Mouse (Mus musculus) liver, postnatal 0 days (tissue): Measurements from ENCODE around the gene Gpr39. TPM values are rescaled to one million over a fixed set of nuclear protein-coding genes. Genes with fewer than 3 reads are reported as not detected.

Experiments used
- ATAC-seq: fragments of 200-750 bp; cut with Nextera tagmentation; 2 replicates; pipeline ENCODE4 v1.8.0; 2017; ENCODE audit warnings: mild to moderate bottlenecking, moderate library complexity
- DNase-seq: peaks from one replicate; pipeline ENCODE4 v3.0.0-alpha.2; 2016
- H3K27ac ChIP-seq: fragments of 300-500 bp; sonication (generic); 2 replicates; pipeline ENCODE4 v1.5.1; 2014; ENCODE audit warnings: antibody characterized with exemption, moderate library complexity, mild to moderate bottlenecking, low read depth
- H3K27me3 ChIP-seq: fragments of 300-500 bp; sonication (generic); 2 replicates; pipeline ENCODE4 v1.6.1; 2014; ENCODE audit warnings: low read length, control low read depth, mixed read lengths; ENCODE audit not compliant: insufficient read depth
- H3K36me3 ChIP-seq: fragments of 300-500 bp; sonication (generic); replicated peaks from 2 replicates; pipeline ENCODE4 v1.6.1; 2014; ENCODE audit warnings: mild to moderate bottlenecking, control low read depth, low read length, moderate library complexity, mixed read lengths; ENCODE audit not compliant: insufficient read depth
- H3K4me1 ChIP-seq: fragments of 300-500 bp; sonication (generic); 2 replicates; pipeline ENCODE4 v1.6.1; 2014; ENCODE audit warnings: antibody characterized with exemption, mild to moderate bottlenecking, control low read depth; ENCODE audit not compliant: insufficient read depth
- H3K4me2 ChIP-seq: fragments of 300-500 bp; sonication (generic); 2 replicates; pipeline ENCODE4 v1.6.1; 2014; ENCODE audit warnings: low read depth, mild to moderate bottlenecking, low read length, moderate library complexity, mixed read lengths
- H3K4me3 ChIP-seq: fragments of 300-500 bp; sonication (generic); 2 replicates; pipeline ENCODE4 v1.5.1; 2014; ENCODE audit warnings: low read depth, low read length
- H3K9ac ChIP-seq: fragments of 300-500 bp; sonication (generic); replicated peaks from 2 replicates; pipeline ENCODE4 v1.6.1; 2014; ENCODE audit warnings: mild to moderate bottlenecking, moderate library complexity
- H3K9me3 ChIP-seq: fragments of 300-500 bp; sonication (generic); 2 replicates; pipeline ENCODE4 v1.6.1; 2016; ENCODE audit warnings: mild to moderate bottlenecking, control low read depth, low read length, mixed read lengths
- CTCF ChIP-seq: sonication (generic); IDR thresholded peaks from 2 replicates; pipeline ENCODE4 v1.5.1; 2016; ENCODE audit warnings: antibody characterized with exemption, low read depth
- EP300 ChIP-seq: IDR thresholded peaks from 2 replicates; pipeline ENCODE4 v1.6.1; 2016; ENCODE audit warnings: antibody characterized with exemption, low read depth, mild to moderate bottlenecking
- WGBS: fragments of 180-500 bp; shearing (Covaris S2); extraction: QIAGEN DNeasy Blood & Tissue Kit; methylation state at CpG from one replicate; pipeline ENCODE4 v1.1.7; 2014; ENCODE audit not compliant: insufficient replicate concordance; 5-methylcytosine and 5-hydroxymethylcytosine counted together
- polyA plus RNA-seq: library from polyadenylated mRNA; unstranded; fragments of >200 nt; fragmentation: Nextera tagmentation; extraction: Ambion mirVana; gene quantifications from 2 replicates; pipeline ENCODE4 v1.2.1, GENCODE M21; 2015

Gene Gpr39
- polyA plus RNA-seq, 1 experiment from 2014 or later = 3.7 TPM

GRCm38 (mm10) chr1:125663104-125663503 is 13.7 kb upstream of the Gpr39 start:
- DNase-seq = peak; percentile 23
- TF ChIP-seq CTCF (no peak), EP300 (0 out of 2 replicates have a peak, but pooled peaks have one; percentile 54)
- H3K27me3 ChIP-seq = no peaks in the 10 kb centered on the region
- WGBS = 13% methylated on average over 4 of the region's 4 CpGs
- H3K9ac ChIP-seq = no peak overlapping the region
- H3K9me3 ChIP-seq = no peaks in the 10 kb centered on the region
- H3K4me3 ChIP-seq = no peak overlapping the region
- no peaks in the 10 kb centered on the region for H3K36me3 ChIP-seq
- no peak overlapping the region for H3K4me2 ChIP-seq
- 0 out of 2 replicates have a peak overlapping the region, but pooled peaks have one; percentile 8 for H3K27ac ChIP-seq
- peak; percentile 73 for ATAC-seq
- H3K4me1 ChIP-seq = 0 out of 2 replicates have a peak, but pooled peaks cover 3% of the 10 kb centered on the region

GRCm38 (mm10) chr1:125665127-125665637 is 11.6 kb upstream of the Gpr39 start:
- no peak for TF ChIP-seq CTCF
- no peak for TF ChIP-seq EP300
- Histone ChIP-seq H3K36me3 (no peaks in the 10 kb centered on the region), H3K4me2 (no peak overlapping the region), H3K9me3 (no peaks in the 10 kb centered on the region), H3K4me3 (no peak overlapping the region), H3K27me3 (no peaks in the 10 kb centered on the region), H3K27ac (no peak overlapping the region), H3K4me1 (0 out of 2 replicates have a peak, but pooled peaks cover 3% of the 10 kb centered on the region), H3K9ac (no peak overlapping the region)
- DNase-seq (no peak), ATAC-seq (no peak)
- 73% methylated on average over 5 of the region's 5 CpGs for WGBS

DNA sequence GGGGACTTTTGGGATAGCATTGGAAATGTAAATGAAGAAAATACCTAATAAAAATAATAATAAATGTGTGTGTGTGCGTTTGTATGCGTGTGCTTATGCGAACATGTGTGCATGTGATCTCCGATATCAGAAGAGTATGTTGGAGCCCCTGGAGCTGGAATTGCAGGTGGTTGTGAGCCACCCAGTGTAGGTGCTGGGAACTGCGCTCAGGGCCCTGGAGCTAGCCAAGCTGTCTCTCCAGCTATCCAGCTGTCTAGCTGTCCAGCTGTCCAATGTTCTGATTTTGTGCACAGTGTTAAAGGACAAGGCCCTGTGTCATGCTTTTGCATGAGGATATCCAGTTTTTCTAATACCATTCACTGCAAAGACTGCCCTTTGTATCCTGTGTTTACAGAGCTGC is 7.8 kb upstream of the Gpr39 start:
- no peaks in the 10 kb centered on the region for H3K36me3 ChIP-seq
- H3K4me3 ChIP-seq = no peak overlapping the region
- ATAC-seq = no peak
- H3K9ac ChIP-seq = no peak overlapping the region
- no peak overlapping the region for H3K27ac ChIP-seq
- H3K27me3 ChIP-seq = no peaks in the 10 kb centered on the region
- WGBS = 78% methylated on average over 5 of the region's 5 CpGs
- no peaks in the 10 kb centered on the region for H3K9me3 ChIP-seq
- TF ChIP-seq CTCF = peak; percentile 47
- TF ChIP-seq EP300 = no peak
- DNase-seq = peak; percentile 27
- no peaks in the 10 kb centered on the region for H3K4me1 ChIP-seq
- H3K4me2 ChIP-seq = no peak overlapping the region

- H3K9ac ChIP-seq = no peak overlapping the region
- H3K36me3 ChIP-seq = no peaks in the 10 kb centered on the region
- H3K4me2 ChIP-seq = no peak overlapping the region
- H3K9me3 ChIP-seq = no peaks in the 10 kb centered on the region
- DNase-seq (no peak), ATAC-seq (no peak)
- no peak overlapping the region for H3K27ac ChIP-seq
- TF ChIP-seq CTCF (no peak), EP300 (no peak)
- H3K4me3 ChIP-seq = no peak overlapping the region
- no peaks in the 10 kb centered on the region for H3K27me3 ChIP-seq
- 58% methylated on average over 1 of the region's 1 CpGs for WGBS
- peaks cover 18% of the 10 kb centered on the region; the same call in 1 of the 2 replicates for H3K4me1 ChIP-seq
These were observed 1.6 kb upstream of the Gpr39 start for GRCm38 (mm10) chr1:125675186-125675585.

DNA sequence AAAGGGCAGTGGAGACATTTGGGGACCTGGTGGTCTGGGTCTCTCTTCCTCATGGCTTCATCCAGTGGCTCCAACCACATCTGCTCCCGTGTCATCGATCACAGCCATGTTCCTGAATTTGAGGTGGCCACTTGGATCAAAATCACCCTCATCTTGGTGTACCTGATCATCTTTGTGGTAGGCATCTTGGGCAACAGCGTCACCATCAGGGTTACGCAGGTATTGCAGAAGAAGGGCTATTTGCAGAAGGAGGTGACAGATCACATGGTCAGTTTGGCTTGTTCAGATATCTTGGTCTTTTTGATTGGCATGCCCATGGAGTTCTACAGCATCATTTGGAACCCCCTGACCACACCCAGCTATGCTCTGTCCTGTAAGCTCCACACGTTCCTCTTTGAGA is 491 bp downstream of the Gpr39 start:
- ATAC-seq = peak; percentile 26
- WGBS = 59% methylated on average over 5 of the region's 5 CpGs
- no peaks in the 10 kb centered on the region for H3K36me3 ChIP-seq
- TF ChIP-seq EP300 (no peak), CTCF (peak; percentile 62)
- H3K4me1 ChIP-seq = peaks cover 18% of the 10 kb centered on the region; the same call in 1 of the 2 replicates
- H3K4me3 ChIP-seq = peak overlapping the region; percentile 36
- H3K4me2 ChIP-seq = peak overlapping the region; percentile 53
- no peaks in the 10 kb centered on the region for H3K9me3 ChIP-seq
- peak; percentile 39 for DNase-seq
- H3K27ac ChIP-seq = peak overlapping the region; percentile 60
- H3K27me3 ChIP-seq = no peaks in the 10 kb centered on the region
- H3K9ac ChIP-seq = 0 out of 2 replicates have a peak overlapping the region, but pooled peaks have one; percentile 10

- Histone ChIP-seq H3K4me2 (peak overlapping the region; percentile 53; the same call in 1 of the 2 replicates), H3K27me3 (no peaks in the 10 kb centered on the region), H3K9ac (no peak overlapping the region), H3K9me3 (no peaks in the 10 kb centered on the region), H3K4me3 (no peak overlapping the region), H3K36me3 (no peaks in the 10 kb centered on the region), H3K27ac (0 out of 2 replicates have a peak overlapping the region, but pooled peaks have one; percentile 30), H3K4me1 (peaks cover 18% of the 10 kb centered on the region; the same call in 1 of the 2 replicates)
- ATAC-seq (no peak), DNase-seq (no peak)
- TF ChIP-seq EP300 (0 out of 2 replicates have a peak, but pooled peaks have one; percentile 19), CTCF (no peak)
- WGBS = 62% methylated on average over 4 of the region's 4 CpGs
These were observed 2.8 kb downstream of the Gpr39 start for GRCm38 (mm10) chr1:125679522-125680077.
